Mouse (Mus musculus) thymus, postnatal 25 days (tissue): ENCODE data around the gene Afap1l2.

Experiments used
- DNase-seq: peaks from one replicate; pipeline ENCODE4 v3.0.0; 2022

The Afap1l2 gene

DNA sequence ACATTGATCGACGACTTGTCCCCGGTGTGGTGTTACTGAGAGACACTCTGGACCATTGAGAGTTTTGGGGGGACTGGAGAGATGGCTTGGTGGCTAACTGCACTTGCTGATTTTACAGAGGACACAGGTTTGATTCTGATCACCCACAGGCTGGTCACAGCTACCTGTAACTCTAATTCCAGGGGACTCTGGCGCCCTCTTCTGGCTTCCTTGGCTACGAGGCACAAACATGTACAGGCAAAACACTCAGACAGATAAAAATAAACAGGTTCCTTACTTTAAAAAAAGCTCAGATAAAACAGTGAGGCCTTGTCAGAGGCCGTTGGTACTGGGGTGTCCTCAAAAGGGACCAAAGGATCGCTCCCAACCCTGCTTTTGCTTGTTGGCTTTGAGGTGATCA is 72.3 kb downstream of the Afap1l2 start:
- DNase-seq, result peak; percentile 23

DNA sequence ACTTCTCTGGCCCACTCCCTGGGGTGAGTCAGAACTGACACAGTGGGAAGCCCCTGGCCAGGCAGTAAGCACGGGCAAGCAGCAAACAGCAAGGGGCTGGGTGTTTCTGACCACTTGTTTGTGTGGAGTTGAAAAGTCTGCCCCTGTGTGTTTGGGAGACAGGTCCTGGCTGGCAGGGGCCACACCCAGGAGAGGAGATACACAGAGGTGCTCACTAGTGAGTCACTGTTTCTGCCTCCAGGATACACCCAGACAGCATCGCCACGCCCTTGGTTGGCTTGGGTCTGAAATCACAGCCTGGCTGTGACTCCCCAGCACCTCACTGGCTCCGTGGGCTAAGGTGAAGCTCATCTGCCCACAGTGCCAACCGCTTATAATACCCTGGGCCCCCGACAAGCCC is 72.9 kb downstream of the Afap1l2 start:
- no peak for DNase-seq

DNA sequence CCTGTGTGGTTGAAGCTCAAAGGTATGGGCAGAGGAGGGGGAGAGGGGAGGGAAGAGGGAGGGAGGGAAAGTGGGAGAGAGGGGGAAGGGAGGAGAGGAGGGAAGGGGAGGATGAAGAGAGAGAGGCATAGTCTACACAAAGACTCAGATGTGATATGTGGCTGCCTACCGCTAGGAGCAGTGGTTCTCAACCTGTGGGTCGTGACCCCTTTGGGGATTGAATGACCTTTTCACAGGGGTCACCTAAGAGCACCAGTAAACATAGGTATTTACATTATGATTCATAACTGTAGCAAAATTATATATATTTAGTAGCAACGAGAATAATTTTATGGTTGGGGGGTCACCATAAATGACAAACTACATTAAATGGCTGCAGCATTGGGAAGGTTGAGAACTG is 74.2 kb downstream of the Afap1l2 start:
- DNase-seq, result no peak

DNA sequence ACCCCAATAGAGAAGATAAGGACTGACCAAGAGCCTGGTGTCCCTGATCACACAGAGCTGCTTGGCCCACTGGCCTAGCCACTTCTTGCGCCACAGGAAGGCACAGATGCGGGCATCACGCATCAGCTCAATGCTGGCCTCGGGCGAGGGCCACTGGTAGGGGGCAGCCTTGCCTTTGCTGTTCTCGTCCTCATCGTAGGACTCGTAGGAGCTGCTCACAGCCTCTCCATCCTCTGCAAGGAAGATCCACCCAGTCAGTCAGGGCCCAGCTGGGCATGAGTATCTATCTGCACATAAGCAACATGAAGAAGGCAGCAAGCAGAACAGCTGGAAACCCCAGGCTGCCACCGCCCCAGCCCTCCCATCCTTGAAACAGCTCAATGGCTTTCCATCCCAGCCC is 78.0 kb downstream of the Afap1l2 start:
- DNase-seq, result no peak

DNA sequence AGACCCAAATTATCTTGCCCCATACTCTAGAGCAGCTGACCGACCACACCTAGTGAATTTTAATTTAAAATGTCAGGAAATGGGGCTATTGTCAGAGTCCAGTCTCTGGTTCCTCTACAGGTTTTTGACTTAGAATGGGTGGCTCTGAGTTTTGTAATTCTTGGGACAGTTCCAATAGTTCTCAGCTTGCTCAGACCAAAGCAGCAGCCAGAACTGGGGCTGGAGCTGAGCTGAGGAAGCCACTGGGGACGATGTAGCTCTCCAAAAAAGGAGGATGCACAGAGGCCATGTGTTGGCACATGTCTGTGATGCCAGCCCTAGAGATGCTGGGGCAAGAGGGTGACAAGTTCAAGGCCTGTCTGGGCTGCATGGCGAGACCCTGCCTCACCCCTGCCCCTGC is 78.6 kb downstream of the Afap1l2 start:
- no peak for DNase-seq

DNA sequence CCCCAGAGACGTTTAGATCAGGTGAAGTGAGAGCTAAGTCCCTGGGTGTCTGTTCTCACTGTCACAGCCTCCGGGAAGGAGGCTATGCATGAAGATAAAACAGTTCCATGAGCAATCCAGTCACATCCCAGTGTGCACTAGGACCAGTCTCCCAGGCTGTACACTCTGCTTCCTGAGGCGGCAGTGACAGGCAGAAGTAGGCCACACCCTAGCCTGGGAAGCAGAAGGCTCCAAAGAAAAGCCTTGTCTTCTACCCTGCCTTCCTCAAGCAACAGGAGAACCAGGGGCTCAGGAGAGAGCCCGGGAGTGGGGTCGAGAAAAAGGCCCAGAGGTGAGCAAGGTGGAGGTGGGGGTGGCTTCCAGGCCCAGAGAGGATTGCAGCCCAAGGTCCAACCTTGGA is 86.3 kb downstream of the Afap1l2 start:
- DNase-seq, result no peak

DNA sequence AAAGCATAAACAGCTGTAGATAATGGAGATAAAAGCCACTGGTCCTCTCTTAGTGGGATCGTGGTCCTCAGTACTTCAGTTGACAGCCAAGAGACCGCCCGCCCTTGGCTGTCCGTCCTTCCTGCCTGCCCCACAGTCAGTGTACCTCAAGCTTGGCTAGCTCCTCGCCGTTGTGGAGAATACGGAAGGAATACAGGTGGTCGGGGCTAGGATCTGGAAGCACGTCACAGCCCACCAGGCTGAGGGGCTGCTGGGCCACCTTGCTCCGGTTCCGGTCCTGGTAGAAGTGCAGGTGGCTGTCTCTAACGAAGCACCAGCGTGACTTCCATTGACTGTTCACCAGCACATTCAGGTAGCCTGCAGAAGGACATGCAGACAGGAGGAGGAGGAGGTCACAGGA is 87.8 kb downstream of the Afap1l2 start:
- DNase-seq, result no peak

DNA sequence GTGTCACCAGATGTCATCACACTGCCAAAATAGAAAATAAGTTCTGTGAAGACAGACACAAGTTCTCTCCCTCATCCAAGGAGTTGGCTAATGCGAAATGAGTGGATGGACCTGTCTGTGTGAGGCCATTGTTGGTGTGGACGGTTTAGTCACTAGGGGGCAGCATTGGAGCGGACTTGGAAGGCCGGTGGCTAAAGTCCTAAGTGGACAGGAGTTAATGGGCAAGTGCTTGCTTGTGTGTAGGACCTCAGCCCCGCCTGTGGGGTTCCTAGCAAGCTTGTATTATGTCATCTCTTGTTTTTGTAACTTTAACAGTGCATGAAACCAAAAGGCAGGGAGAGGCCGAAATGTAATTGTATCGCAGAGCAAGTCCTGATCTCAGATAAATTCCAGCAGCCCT is 88.4 kb downstream of the Afap1l2 start:
- DNase-seq, result peak; percentile 38

DNA sequence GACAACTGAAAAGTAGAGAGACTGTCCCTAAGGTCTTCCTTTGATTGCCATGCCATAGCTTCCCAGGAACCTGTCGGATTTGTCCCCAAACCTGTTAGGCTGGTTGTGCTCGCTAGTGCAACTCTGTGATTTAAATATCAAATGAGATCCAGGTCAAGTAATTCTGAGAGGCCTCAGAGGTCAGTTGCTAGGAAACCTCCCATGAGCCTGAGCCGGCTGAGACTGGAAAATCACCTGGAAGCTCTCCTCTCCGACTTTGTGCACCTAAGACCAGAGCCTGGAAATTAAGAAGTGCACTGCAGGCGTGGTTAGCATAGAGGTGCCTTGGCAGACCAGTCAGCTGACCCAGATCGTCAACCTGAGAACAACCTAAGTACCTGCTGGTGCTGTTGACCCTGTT is 92.9 kb downstream of the Afap1l2 start:
- DNase-seq, result no peak

DNA sequence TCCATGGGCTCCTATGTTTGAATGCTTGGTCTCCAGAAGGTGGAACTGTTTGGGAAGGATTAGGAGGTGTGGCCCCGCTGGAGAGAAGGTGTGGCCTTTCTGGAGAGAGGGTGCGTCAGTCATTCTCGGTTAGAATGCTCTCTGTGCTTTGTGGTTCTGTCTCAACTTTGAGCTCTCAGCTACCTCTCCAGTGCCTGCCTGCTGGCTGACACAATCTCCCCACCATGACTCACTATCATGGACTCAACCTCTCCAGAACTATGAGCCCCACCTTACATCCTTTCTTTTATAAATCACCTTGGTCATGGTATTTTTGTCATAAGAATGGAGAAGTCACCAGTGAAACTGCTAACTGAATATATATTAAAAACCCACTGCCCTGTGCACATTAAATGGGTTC is 93.4 kb downstream of the Afap1l2 start:
- no peak for DNase-seq

DNA sequence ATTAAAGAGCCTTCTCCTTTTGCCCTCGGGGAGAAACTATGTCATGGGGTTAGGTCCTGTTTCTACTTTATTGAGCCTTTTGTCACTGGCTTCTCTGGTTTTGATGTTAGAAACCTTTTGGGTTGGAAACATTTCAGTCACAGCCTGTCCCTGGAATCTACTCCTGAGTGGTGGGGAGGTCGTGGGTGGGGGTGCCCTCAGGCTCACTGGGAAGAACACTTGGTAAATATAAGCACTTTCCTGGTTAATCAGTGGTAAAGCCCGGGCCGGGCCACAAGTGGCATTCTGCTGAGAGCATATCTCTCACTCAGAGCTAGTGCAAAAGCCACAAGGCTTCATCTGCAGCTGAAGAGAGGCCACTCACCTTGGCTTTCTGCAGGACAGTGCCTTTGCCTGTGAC is 94.3 kb downstream of the Afap1l2 start:
- DNase-seq, result no peak

DNA sequence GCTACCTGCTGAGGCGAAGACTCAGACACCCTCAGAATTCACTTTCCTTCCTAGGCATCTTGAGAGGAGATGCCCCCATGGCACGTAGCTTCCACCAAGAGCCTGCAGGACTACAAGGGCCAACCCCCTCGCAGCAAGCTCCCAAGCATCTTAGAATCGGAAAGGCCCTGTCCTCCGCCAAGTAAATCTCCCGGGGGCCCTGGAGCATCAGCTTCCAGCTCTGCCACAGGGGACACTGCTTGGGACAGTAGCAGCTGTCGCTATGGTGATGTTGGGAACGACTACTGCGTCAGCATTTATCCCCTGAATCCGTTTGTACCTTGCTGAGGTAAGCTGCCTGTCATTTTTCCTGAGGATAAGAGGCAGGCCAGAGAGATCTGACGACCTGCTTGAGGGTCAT is 97.5 kb downstream of the Afap1l2 start:
- DNase-seq, result no peak

DNA sequence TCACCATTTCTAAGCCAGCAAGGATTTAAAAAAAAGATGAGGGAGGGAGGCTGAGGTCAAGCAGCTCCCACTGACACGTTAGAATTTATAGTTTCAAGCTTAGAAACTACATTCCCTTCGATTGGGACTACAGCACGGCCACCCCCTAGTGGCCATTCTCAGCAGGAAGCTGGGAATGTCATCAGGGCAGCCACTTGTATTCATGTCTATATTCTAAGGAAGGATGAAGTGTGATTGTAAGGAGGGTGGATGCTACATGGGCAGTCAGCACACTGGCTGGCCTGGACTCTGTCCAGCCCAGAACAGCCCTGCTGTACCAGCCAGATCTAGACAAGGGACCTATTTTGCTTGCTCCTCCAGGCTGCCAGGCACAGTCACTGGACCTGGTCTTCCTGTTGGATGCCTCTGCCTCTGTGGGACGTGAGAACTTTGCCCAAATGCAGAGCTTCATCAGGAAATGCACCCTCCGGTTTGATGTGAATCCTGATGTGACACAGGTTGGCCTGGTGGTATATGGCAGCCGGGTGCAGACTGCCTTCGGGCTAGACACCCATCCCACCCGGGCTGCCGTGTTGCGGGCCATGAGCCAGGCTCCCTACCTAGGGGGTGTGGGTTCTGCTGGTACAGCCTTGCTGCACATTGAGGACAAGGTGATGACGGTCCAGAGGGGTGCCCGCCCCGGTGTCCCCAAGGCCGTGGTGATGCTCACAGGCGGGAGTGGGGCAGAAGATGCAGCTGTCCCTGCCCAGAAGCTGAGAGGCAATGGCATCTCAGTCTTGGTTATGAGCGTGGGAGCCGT is 99.4 kb downstream of the Afap1l2 start:
- DNase-seq, result peak; percentile 14

DNA sequence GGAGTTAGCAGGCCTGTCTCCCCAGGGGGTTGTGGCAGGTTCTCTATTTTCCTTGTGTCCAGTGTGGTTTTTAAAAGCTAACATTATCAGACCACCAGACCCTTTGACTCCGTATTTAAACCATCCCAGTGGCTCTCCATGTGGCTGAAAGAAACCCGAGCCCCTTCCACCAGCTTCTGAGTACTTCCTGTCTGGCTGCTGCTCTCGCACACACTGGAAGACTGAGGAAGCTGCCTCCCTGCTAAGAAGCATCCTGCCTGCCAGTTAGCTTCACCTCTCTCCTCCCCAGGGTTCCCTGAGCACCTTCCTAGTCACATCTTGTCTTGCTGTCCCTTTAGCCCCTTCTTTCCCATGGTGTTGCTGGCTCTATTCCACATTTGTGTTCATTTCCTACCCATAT is 100.2 kb downstream of the Afap1l2 start:
- DNase-seq, result no peak

DNA sequence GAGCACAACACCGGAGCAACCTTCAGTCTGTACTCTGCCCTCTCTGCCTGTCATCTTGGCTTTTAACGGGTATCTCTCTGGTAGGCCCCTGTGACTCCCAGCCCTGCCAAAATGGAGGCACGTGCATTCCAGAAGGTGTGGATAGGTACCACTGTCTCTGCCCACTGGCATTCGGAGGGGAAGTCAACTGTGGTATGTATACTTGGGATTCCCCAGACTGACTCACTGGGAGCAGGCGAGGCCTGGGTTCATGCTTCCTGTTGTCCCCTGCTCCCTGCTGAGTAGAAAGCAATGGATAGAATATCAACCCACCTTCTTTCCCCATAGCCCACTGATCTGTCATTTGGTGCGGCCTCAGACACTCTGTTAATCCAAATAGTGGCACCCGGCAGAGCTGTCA is 102.6 kb downstream of the Afap1l2 start:
- DNase-seq, result no peak

DNA sequence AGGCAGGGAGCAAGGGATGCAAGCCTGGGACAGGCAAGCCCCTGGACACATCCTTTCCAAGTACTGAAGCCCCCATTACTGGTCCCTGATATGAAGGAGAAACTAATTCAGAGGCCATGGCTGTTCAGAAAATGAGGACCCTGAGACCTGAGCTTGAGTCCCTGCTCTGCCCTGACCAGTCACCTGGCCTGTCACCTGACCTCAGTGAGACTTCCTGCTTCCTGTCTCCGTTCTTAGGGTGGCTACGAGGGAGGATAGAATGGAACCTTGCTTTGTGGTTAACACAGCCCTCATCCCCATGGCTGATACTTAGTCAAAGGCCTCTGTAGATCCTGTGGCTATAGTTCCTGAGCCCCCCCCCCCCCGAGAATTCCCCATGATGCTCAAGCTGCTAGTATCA is 103.9 kb downstream of the Afap1l2 start:
- no peak for DNase-seq

DNA sequence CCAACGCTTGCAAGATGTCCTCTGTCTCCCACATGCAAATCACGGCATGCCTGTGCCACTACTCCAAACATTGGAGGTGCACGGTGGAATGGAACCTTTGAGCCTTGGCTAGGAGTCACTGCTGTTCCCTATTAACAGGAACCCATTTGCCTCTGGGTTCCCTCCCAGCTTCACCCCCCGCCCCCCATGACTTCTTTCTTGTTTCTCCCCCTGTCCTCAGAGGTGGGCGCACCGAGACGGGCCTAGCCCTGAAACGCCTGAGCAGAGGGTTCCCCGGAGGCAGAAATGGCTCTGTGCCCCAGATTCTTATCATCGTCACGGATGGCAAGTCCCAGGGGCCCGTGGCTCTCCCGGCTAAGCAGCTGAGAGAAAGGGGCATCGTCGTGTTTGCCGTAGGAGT is 110.4 kb downstream of the Afap1l2 start:
- DNase-seq, result no peak

DNA sequence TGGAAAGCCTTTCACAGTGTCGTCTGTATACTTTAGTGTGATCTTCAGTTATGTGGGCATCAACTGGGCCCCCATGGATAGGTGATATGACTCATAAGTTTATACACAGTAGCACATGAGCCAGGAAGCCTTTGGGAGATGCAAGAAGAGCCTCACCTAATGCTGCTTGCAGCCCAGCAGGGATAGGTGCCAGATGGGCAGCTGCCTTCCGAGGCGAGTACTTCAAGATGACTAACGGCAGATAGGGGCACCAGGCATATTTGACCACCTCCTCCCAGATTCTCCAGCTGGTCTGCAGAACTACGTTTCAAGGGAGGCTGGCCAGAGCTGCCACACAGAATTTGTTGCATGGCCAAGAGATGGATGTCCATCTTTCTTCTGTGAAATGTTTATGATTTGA is 114.7 kb downstream of the Afap1l2 start:
- no peak for DNase-seq

DNA sequence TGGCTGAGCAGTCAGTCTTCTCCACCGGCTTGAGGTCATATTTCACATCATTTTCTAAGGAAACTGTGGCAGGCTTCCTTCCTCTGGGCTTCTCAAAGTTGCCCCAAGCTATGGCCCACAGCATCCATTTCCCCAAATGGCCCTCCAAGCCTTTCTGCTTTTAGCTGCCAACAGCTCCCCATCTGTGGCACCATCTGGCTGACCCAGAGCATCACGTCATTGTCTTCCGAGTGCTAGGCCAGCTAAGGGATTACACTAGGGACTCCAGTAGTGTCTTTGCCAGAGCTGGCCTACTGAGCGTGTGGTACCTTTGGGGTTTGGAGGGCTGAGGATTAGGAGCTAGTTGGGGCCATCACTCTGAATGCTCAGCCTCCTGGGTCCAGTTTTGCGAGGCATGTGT is 115.4 kb downstream of the Afap1l2 start:
- no peak for DNase-seq

DNA sequence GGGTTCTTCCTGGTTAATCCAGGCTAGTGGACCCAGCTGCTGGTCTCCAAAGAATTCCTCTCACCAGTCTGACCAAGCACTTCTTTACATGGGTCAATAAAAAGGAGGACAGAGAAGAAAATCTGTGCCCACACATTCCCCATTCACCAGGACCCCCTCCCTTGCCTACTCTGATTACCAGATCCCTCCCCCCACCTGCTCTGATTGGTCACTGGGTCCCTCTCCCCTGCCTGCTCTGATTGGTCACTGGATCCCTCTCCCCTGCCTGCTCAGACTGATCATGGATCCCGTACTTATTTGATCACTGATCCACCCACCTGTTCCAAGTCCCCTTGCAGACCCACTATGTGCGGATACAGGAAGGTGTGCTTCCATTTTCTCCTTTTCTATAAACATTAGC is 116.6 kb downstream of the Afap1l2 start:
- DNase-seq, result no peak

DNA sequence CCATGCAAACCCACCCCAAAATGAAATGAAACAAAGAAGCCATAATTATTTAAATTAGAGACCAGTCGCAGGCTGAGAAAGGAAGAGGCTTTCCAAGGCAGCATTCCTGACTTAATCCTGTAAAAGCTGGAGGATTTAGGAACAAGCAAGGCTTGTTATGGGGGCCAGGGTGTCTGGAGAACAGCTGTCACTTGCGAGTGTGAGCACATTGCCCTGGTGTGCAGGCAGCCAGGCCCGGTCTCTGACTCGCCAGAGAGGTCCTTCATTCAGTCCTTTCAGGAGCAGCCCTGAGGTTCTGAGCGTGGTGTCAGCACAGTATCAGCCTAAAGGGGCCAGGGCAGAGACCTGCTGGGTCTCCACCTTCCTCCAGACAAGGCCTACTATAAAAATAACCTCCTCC is 119.4 kb downstream of the Afap1l2 start:
- DNase-seq, result no peak

DNA sequence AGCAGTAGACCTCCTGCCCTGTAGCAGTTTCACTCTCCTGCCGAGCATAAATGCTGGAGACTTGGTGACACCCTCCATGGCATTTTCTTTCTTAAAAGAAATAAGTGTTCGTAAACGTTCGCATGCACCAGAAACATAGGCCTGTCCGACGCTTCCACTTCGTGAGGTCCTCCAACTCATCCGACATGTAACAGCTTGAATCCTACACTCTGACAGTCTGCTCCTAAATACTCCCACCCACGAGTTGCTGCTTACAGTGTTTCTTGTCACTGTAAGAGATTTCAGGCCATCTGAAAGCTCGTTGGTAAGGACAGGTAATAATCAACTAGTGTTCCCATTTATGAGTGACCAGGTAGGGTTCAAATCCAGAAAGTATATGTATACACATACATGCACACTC is 120.1 kb downstream of the Afap1l2 start:
- no peak for DNase-seq

DNA sequence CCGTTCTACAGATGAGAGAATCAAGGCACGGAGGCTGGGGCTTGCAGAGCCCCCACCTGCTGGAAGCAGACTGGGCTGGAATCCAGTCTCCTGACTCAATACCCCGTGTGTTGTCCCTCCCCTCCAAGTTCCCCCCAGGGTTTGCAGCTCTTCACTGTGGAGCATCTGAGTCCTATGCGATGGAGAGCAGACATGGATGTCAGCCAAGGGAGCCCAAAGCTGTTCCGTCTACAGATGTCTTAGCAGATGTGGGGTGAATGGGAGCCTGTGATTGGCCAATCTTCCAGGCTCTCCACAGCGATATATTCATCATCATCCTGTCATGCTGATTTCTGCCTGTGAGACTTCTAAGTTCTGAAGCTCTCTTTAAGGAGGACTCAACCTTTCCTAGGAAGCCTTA is 130.7 kb downstream of the Afap1l2 start:
- no peak for DNase-seq

DNA sequence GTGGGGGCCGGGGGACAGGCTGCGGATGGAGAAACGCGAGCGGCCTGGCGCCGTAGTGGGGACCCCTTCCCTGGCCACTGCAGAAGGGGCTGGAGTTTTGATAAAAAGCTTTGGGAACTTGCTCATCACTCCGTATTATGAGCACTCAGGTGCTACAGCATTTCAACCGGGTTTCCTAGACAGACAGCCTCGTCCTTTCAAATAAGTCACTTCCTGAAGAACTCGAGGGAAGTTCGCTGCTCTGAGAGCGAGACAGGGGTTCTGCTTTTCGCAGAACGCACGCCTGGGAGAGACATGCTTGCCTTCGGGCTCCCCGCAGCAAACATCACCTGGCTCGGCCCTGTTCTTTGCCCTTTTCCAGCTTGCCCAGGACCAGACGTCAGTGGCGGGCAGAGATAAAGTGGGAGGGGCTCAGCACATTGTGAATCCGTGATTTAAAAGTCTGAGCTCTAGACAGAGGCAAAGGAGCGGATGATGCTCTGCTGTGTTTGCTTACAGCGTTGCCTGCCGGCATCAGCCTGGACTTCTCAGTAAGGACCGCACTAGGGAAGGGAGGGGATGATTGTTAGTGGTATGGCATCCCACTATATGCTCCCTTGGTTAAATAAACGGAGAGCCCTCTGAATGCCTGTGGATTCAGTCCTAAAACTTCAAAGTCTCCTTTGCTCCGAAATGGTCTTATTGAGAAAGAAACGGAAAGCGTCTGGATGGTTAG is 133.3 kb downstream of the Afap1l2 start:
- DNase-seq, result no peak
